Mouse (Mus musculus) lung, postnatal 0 days (tissue): ENCODE results near the gene Ube2d1.

Experiments
- CTCF ChIP-seq: IDR thresholded peaks from 2 replicates; pipeline ENCODE4 v1.5.1; 2016; ENCODE audit warnings: antibody characterized with exemption, mild to moderate bottlenecking
- EP300 ChIP-seq: IDR thresholded peaks from 2 replicates; pipeline ENCODE4 v1.6.1; 2016; ENCODE audit warnings: antibody characterized with exemption, mild to moderate bottlenecking, control low read depth

GRCm38 (mm10) chr10:71291801-71292200 lies 6.7 kb upstream of the Ube2d1 start:
- TF ChIP-seq CTCF (no peak), EP300 (no peak)
